Mouse (Mus musculus): ENCODE data around the gene 4933427D14Rik.

GRCm38 (mm10) chr11:72226020-72226791 lies 18.9 kb upstream of the 4933427D14Rik start:
- TF ChIP-seq CTCF (IDR thresholded peaks at IDR 0.05 in 2 of 3, conservative IDR thresholded peaks at IDR 0.05 in 1 of 3; ENCODE audit: control insufficient read depth in 1 of 3, insufficient read depth in 1 of 3, low read depth in 2 of 3, low read length in 3 of 3, poor library complexity in 1 of 3, severe bottlenecking in 1 of 3) (no peak), E2F4 (IDR thresholded peaks at IDR 0.05; ENCODE audit: borderline replicate concordance, low read depth, low read length) (no peak), USF1 (IDR thresholded peaks at IDR 0.05; ENCODE audit: low read depth, low read length) (no peak), GATA1 (IDR thresholded peaks at IDR 0.05; ENCODE audit: low read depth, low read length) (no peak), UBTF (IDR thresholded peaks at IDR 0.05; ENCODE audit: borderline replicate concordance, insufficient read depth, low read depth, low read length) (no peak), POLR2A (IDR thresholded peaks at IDR 0.05; ENCODE audit: control insufficient read depth in 1 of 2, insufficient read depth in 1 of 2, low read depth in 1 of 2, low read length in 2 of 2, poor library complexity in 1 of 2) (no peak), ZC3H11A (IDR thresholded peaks at IDR 0.05; ENCODE audit: low read depth, low read length) (no peak), MAZ (IDR thresholded peaks at IDR 0.05; ENCODE audit: low read depth, low read length) (no peak), USF2 (IDR thresholded peaks at IDR 0.05; ENCODE audit: borderline replicate concordance in 1 of 2, insufficient read depth in 1 of 2, low read depth in 1 of 2, low read length in 2 of 2) (no peak)

Measured in MEL (cell line).